Mouse (Mus musculus): ENCODE measurements around the gene Blvra. TPM values are rescaled to one million over a fixed set of nuclear protein-coding genes. Genes with fewer than 3 reads are reported as not detected.
"Not testable (repeated sequence)": the region's sequence is repeated elsewhere in the genome, so short reads cannot be mapped to it uniquely, and the experiment has no call there.

Gene Blvra
- polyA plus RNA-seq, 1 experiment, result 38.9 TPM

DNA sequence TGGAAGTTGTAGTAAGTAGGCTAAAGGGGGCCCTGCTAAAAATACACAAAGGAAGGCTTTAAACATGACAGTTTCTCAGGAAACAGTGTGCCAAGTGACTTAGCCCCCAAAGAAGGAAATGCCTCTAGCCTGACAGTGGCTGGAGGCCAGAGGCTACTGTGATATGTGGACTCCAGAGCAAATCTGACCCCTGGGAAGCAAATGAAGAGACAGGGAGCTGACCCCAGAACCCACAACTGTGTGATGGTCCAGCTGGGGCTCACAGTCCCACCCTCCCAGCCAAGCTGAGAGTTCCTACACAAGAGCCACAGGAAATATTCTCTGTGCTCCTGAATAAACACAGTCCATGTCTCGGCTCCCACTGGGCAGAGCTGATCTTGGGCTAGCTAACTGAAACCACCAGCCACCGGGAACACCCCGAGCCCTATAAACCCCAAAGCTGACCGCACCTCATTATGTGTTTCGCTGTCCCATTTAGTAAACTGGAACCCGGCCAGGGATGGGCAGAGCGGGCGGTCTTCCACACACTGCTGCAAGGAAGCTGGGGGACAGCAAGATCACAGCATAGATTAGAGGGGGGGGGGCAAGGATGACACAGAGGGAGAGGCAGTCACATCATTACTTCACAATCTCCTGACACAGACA lies 51.2 kb downstream of the Blvra start:
- H3K4me3 ChIP-seq (replicated peaks; ENCODE audit: insufficient read depth, low read depth, low read length), result no peak overlapping the region
- TF ChIP-seq CTCF (IDR thresholded peaks at IDR 0.05; ENCODE audit: borderline replicate concordance, insufficient read depth, low read depth, low read length) (no peak), POLR2A (IDR thresholded peaks at IDR 0.05; ENCODE audit: borderline replicate concordance, insufficient read depth, low read length) (no peak)
- H3K27ac ChIP-seq (ENCODE audit: insufficient read depth, low read length), result no peak overlapping the region
- 80% methylated on average over 8 of the region's 8 CpGs for WGBS
- no peak for DNase-seq
- no peaks in the 10 kb centered on the region for H3K27me3 ChIP-seq (ENCODE audit: control insufficient read depth, insufficient read depth, low read length)
- H3K4me1 ChIP-seq (ENCODE audit: control insufficient read depth, insufficient read depth, low read length), result no peaks in the 10 kb centered on the region

DNA sequence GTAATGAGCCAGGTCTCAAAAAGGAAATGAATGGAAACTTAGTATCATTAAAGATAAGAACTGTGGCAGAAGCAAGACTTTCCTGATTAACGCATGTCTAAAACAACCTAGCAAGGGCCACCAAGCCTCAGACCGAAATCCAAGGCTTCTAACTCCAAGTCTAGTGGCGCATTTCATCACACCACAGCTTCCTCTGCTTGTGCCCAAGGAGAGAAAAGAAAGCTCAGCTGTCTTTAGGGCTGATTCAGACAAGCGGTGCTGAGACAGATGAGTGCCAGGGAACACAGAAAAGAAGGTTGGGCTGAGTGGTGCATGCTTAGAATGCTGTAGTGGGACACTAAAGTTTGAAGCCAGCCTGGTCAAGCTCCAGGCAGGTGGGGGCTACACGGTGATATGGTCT lies 58.5 kb downstream of the Blvra start:
- no peak for TF ChIP-seq CTCF (IDR thresholded peaks at IDR 0.05; ENCODE audit: borderline replicate concordance, insufficient read depth, low read depth, low read length)
- TF ChIP-seq POLR2A (IDR thresholded peaks at IDR 0.05; ENCODE audit: borderline replicate concordance, insufficient read depth, low read length), result no peak

DNA sequence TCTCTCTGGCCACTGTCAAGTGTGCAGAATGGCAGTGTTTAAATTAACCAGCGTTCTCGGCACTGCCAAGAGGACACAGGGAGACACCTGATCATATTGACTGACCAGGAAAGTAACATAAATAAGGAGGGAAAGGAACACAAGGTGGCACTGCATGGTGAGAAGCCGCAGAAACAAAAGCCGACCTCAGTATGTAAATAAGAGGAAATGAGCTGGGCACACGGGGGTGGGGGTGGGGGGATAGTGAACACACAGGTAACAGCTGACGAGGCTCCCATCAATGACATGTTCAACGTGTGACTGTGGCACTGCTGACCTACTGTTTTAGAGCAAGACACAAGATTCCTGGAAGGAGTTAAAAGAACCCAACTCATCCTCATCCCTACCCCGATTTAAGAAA lies 60.9 kb downstream of the Blvra start:
- TF ChIP-seq CTCF (IDR thresholded peaks at IDR 0.05; ENCODE audit: borderline replicate concordance, insufficient read depth, low read depth, low read length), result no peak
- TF ChIP-seq POLR2A (IDR thresholded peaks at IDR 0.05; ENCODE audit: borderline replicate concordance, insufficient read depth, low read length), result no peak
- no peak overlapping the region for H3K4me3 ChIP-seq (replicated peaks; ENCODE audit: insufficient read depth, low read depth, low read length)
- DNase-seq, result no peak
- 69% methylated on average over 8 of the region's 8 CpGs for WGBS
- H3K27me3 ChIP-seq (ENCODE audit: control insufficient read depth, insufficient read depth, low read length), result no peaks in the 10 kb centered on the region
- no peak overlapping the region for H3K27ac ChIP-seq (ENCODE audit: insufficient read depth, low read length)
- no peaks in the 10 kb centered on the region for H3K4me1 ChIP-seq (ENCODE audit: control insufficient read depth, insufficient read depth, low read length)

More for the DNA sequence above, 58.5 kb downstream of the Blvra start:
- Histone ChIP-seq H3K27ac (ENCODE audit: insufficient read depth, low read length) (no peak overlapping the region), H3K4me1 (ENCODE audit: control insufficient read depth, insufficient read depth, low read length) (no peaks in the 10 kb centered on the region), H3K27me3 (ENCODE audit: control insufficient read depth, insufficient read depth, low read length) (no peaks in the 10 kb centered on the region), H3K4me3 (replicated peaks; ENCODE audit: insufficient read depth, low read depth, low read length) (no peak overlapping the region)
- DNase-seq, result no peak
- 84% methylated on average over 5 of the region's 5 CpGs for WGBS

DNA sequence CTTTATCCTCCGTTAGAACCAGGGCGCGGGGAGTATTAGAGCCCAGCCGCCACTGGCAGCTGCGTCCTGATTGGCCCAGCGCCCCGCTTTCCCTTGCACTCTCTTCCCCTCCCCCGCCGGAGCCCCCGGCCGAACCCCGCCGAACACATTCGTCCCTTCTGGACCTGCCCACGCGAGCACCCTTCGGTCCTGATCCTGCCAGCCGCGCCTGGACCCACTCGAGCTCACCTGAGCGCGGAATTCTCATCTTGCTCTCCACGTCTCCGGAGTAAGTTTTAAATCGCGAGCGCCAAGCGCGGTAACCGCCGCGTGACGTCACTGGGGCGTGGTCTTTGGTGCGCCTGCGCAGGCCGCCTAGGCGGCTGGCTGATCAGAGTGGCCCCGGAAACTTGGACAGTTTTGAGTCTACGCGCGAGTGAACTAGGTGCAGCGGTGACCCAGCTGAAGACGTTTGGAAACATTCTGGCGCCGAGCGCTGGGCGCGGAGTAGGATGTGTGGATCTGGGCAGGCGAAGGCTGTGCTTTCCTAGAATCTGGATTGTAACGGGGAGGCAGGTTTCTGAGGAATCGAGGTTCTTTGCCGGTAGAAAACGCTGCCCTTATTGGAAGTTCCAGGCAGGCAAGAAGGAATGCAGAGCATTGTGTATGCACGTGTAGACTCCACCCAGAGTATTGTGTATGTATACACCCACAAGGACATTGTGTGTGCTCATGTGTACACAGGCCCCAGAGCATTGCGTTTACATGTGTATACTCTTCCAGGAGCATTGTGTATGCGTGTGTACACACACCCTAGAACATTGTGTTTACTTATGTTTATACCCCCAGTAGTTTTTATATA lies 63.4 kb downstream of the Blvra start, which contains the start of gene Ncaph:
TSS of gene Ncaph (minus strand) at position 334 of the 841 bp plus-strand sequence.
- Histone ChIP-seq H3K4me1 (ENCODE audit: control insufficient read depth, insufficient read depth, low read length) (no peaks in the 10 kb centered on the region), H3K27ac (ENCODE audit: insufficient read depth, low read length) (no peak within 1 kb of the TSS), H3K27me3 (ENCODE audit: control insufficient read depth, insufficient read depth, low read length) (no peaks in the 10 kb centered on the region), H3K4me3 (replicated peaks; ENCODE audit: insufficient read depth, low read depth, low read length) (peak within 1 kb of the TSS; percentile 84)
- peak; percentile 87 to 94 for DNase-seq
- 1% methylated on average over 57 of the region's 57 CpGs for WGBS
- peak; percentile 83 for TF ChIP-seq POLR2A (IDR thresholded peaks at IDR 0.05; ENCODE audit: borderline replicate concordance, insufficient read depth, low read length)
- no peak for TF ChIP-seq CTCF (IDR thresholded peaks at IDR 0.05; ENCODE audit: borderline replicate concordance, insufficient read depth, low read depth, low read length)

DNA sequence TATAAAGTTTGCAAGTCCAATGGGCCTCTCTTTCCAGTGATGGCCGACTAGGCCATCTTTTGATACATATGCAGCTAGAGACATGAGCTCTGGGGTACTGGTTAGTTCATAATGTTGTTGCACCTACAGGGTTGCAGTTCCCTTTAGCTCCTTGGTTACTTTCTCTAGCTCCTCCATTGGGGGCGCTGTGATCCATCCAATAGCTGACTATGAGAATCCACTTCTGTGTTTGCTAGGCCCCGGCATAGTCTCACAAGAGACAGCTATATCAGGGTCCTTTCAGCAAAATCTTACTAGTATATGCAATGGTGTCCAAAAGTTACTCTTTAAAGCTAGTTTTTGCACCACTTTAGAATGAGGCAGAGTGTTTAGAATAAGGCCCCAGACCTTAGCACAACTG lies 64.8 kb downstream of the Blvra start:
- H3K27me3 ChIP-seq (ENCODE audit: control insufficient read depth, insufficient read depth, low read length); H3K27ac ChIP-seq (ENCODE audit: insufficient read depth, low read length): not testable (repeated sequence)
- 38% methylated on average over 3 of the region's 3 CpGs for WGBS

DNA sequence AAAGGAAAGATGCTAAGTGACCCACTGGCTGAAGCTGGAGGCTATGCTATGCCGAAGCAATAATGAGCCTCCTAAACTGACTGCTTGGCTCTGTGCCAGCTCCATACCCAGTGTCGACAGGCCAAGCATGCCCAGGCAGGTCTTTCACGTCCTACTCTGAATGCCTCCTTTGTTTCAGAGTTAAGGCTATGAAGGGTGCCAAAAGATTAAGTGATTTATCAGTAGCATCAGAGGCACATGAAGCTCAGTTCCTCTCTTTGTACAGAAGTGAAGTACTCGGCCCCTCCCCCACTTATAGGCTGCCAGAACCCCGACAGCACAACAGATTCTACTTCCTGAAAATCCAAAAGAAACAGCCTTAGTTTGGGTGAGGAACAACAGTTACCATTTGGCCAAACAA lies 66.5 kb downstream of the Blvra start:
- Histone ChIP-seq H3K27me3 (ENCODE audit: control insufficient read depth, insufficient read depth, low read length) (no peaks in the 10 kb centered on the region), H3K27ac (ENCODE audit: insufficient read depth, low read length) (no peak overlapping the region), H3K4me1 (ENCODE audit: control insufficient read depth, insufficient read depth, low read length) (no peaks in the 10 kb centered on the region), H3K4me3 (replicated peaks; ENCODE audit: insufficient read depth, low read depth, low read length) (no peak overlapping the region)
- DNase-seq, result no peak
- WGBS, result 4% methylated on average over 5 of the region's 5 CpGs
- no peak for TF ChIP-seq CTCF (IDR thresholded peaks at IDR 0.05; ENCODE audit: borderline replicate concordance, insufficient read depth, low read depth, low read length)
- no peak for TF ChIP-seq POLR2A (IDR thresholded peaks at IDR 0.05; ENCODE audit: borderline replicate concordance, insufficient read depth, low read length)

More for the DNA sequence above, 64.8 kb downstream of the Blvra start:
- not testable (repeated sequence) for DNase-seq; H3K4me3 ChIP-seq (replicated peaks; ENCODE audit: insufficient read depth, low read depth, low read length); H3K4me1 ChIP-seq (ENCODE audit: control insufficient read depth, insufficient read depth, low read length)

DNA sequence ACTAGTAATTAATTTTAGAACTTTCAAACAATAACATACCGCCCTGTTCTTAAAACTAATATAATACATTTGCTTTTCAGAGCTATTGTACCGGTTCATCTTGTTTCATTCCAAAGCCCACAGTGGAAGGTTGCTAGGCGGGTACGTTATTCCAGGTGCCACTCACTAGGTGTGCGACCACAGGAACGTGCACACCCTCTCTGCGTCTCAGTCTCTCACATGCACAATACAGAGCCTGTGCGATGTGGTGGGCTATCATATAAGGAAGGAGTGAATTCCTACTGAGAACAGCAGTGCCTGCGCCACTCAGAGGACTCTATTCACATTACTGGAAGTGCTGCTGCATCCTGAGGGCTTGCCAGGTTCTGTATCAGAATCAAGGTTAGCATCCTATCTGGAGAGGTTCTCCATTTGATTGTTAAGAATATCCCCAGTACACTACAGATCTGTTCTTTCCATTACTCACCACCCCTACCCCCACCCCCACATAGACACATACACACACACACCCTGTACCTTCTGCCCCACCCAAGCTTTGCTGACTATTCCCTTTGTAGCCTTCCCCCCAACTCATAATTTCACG lies 67.5 kb downstream of the Blvra start:
- TF ChIP-seq POLR2A (IDR thresholded peaks at IDR 0.05; ENCODE audit: borderline replicate concordance, insufficient read depth, low read length) (no peak), CTCF (IDR thresholded peaks at IDR 0.05; ENCODE audit: borderline replicate concordance, insufficient read depth, low read depth, low read length) (no peak)
- 80% methylated on average over 10 of the region's 10 CpGs for WGBS
- no peak for DNase-seq
- H3K4me3 ChIP-seq (replicated peaks; ENCODE audit: insufficient read depth, low read depth, low read length), result no peak overlapping the region
- H3K27me3 ChIP-seq (ENCODE audit: control insufficient read depth, insufficient read depth, low read length), result no peaks in the 10 kb centered on the region
- no peak overlapping the region for H3K27ac ChIP-seq (ENCODE audit: insufficient read depth, low read length)
- no peaks in the 10 kb centered on the region; the same call in 1 of the 2 replicates for H3K4me1 ChIP-seq (ENCODE audit: control insufficient read depth, insufficient read depth, low read length)

Measured in cerebellum, adult 2 months (tissue).